Mouse (Mus musculus) bone marrow macrophage, adult 2 months (primary cell): ENCODE results near the gene Matn4. TPM values are rescaled to one million over a fixed set of nuclear protein-coding genes. Genes with fewer than 3 reads are reported as not detected.

Experiments used
- H3K27ac ChIP-seq: 2 replicates; pipeline ENCODE4 v1.5.1; 2012; ENCODE audit warnings: low read depth, low read length; ENCODE audit not compliant: insufficient read depth
- H3K4me1 ChIP-seq: 2 replicates; pipeline ENCODE4 v1.6.1; 2012; ENCODE audit warnings: low read length; ENCODE audit not compliant: control insufficient read depth, insufficient read depth
- H3K4me3 ChIP-seq: 2 replicates; pipeline ENCODE4 v1.5.1; 2012; ENCODE audit warnings: mild to moderate bottlenecking, low read length, moderate library complexity; ENCODE audit not compliant: insufficient read depth
- CTCF ChIP-seq: IDR thresholded peaks from 2 replicates; pipeline ENCODE4 v1.5.1; 2012; ENCODE audit warnings: low read depth, mild to moderate bottlenecking, low read length, moderate library complexity
- POLR2A ChIP-seq: IDR thresholded peaks from 2 replicates; pipeline ENCODE4 v1.6.1; 2012; ENCODE audit warnings: mild to moderate bottlenecking, low read depth, low read length, borderline replicate concordance
- polyA plus RNA-seq: library from polyadenylated mRNA; stranded (reverse); fragments of >200 nt; gene quantifications from 2 replicates; pipeline ENCODE4 v1.2.4, GENCODE M21; 2012; ENCODE audit not compliant: missing spikeins, insufficient read depth, insufficient read length

The Matn4 gene
- not detected in 2 replicates for polyA plus RNA-seq

DNA sequence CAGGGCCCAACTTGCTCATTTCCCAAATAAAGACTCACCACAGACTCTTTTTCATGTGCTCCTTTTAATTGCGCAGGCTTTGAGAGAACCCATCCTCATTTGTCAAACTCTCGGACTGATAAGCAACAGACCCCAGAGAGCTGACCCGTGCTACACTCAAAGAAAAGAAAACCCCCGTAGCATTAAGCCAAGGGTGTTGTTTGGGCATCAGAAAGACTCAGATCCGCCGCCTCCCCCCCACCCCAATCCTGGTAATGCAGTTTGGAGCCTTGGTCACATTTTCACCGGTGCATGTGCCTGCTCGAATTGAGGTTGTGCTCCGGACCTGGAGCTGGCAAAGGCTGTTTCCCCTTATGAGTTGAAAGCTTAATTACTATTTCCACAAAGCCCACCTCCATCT, at the start of gene Matn4:
Matn4 (minus strand) TSS at position 101 of the 400 bp plus-strand sequence.
- no peak within 1 kb of the TSS for H3K27ac ChIP-seq
- no peak within 1 kb of the TSS for H3K4me3 ChIP-seq
- no peaks in the 10 kb centered on the region for H3K4me1 ChIP-seq
- no peak for TF ChIP-seq CTCF
- no peak for TF ChIP-seq POLR2A

GRCm38 (mm10) chr2:164453887-164454500, 49.0 kb upstream of the Matn4 start:
- Histone ChIP-seq H3K4me1 (peaks cover 39% of the 10 kb centered on the region), H3K4me3 (no peak overlapping the region), H3K27ac (no peak overlapping the region)
- no peak for TF ChIP-seq POLR2A
- TF ChIP-seq CTCF: no peak

DNA sequence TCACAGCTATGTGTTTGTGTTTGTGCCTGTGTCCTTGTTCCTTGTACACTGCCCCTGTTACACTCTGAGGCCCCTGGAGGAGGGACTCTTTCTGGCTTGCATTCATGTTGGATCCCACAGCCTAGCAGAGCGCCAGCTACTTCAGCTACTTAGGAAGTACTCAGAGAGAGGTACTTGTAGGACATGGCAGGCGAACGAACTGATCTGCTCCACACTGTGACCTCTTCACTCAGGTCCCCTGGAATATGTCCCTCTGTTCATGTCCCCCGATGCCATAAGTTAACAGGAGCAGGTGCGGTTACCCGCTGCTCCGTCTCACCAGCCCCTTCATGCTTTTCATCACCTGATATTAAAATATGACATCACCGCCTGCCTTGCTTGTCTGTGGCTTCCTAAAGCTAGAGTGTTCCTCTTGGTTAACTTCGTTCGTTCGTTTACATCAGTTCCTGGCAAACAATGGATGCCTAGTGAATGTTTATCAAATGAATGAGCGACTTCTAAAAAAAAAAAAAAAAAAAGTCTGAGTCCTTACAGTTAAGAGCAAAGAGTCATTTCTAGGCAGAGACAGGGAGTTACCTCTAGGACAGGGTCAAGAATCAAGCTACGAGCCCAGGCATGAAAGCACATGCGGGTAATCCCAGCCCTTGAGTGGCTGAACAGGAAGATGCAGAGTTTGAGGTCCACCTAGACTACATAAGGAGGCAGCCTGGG, 48.2 kb upstream of the Matn4 start:
- H3K4me1 ChIP-seq: peaks cover 34% of the 10 kb centered on the region
- no peak overlapping the region for H3K27ac ChIP-seq
- H3K4me3 ChIP-seq: no peak overlapping the region
- no peak for TF ChIP-seq POLR2A
- no peak for TF ChIP-seq CTCF

DNA sequence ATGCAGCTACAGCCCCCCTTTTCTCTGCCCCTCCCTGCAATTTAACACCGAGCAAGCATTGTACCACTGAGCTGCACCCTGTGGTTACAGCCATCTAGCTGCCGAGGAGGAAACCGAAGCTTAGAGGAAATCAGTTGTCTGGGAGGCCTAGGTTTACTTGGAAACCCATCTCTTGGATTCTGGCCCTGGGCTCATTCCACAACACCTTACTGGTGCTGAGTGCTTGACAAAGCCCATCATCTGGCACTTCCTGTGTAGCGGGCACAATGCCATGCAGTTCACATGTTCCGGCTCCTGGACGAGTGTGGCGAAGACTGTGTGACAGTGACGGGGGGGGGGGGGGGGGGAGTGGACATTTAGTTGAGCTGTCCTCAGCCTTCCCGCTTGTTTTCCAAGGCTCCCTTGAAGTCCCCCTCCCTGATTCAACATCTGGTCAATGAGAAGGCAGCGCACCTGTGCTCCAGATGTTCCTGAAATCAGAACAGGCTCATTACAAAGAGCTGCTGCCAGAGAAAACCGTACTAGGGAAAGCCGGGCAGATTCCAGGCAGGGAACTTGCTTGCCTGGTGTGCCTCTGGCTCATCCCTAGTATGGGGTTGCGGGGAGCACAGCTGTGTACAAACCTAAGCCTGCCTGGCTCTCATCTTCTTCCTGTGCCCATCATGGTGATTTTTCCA, 47.2 kb upstream of the Matn4 start:
- Histone ChIP-seq H3K4me3 (no peak overlapping the region), H3K4me1 (peaks cover 28% of the 10 kb centered on the region), H3K27ac (no peak overlapping the region)
- TF ChIP-seq POLR2A (no peak), CTCF (no peak)

- H3K4me1 ChIP-seq: peaks cover 11% of the 10 kb centered on the region
- no peak for TF ChIP-seq CTCF
- TF ChIP-seq POLR2A: no peak
- no peak overlapping the region for H3K4me3 ChIP-seq
- H3K27ac ChIP-seq: no peak overlapping the region
Observed at GRCm38 (mm10) chr2:164449341-164450042, 44.5 kb upstream of the Matn4 start.

DNA sequence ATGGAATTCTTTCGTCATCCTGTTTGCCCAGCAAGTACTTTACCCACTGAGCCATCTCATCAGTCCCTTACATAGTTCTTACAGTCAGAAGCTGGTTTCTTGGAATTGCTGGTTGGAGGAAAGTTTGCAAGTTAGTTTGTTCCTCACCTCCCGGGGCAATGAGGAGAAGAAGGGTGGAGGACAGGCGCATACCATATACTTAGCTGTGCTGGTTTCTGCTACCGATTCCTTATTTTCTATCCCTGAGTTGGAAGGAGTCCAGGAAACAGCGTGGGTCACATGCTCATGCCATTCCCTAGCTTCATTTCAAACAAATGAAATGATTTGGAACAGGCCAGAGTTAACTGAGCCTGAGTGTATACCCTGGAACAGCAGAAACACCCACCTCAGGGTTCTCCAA, 44.0 kb upstream of the Matn4 start:
- H3K4me1 ChIP-seq: peaks cover 9% of the 10 kb centered on the region
- TF ChIP-seq POLR2A: no peak
- TF ChIP-seq CTCF: no peak
- no peak overlapping the region for H3K4me3 ChIP-seq
- H3K27ac ChIP-seq: no peak overlapping the region

GRCm38 (mm10) chr2:164448140-164448539, 43.2 kb upstream of the Matn4 start:
- Histone ChIP-seq H3K4me1 (peaks cover 15% of the 10 kb centered on the region), H3K27ac (no peak overlapping the region), H3K4me3 (no peak overlapping the region)
- TF ChIP-seq CTCF (no peak), POLR2A (no peak)

GRCm38 (mm10) chr2:164446086-164446469, 41.1 kb upstream of the Matn4 start:
- no peak overlapping the region for H3K4me3 ChIP-seq
- peaks cover 15% of the 10 kb centered on the region for H3K4me1 ChIP-seq
- H3K27ac ChIP-seq: no peak overlapping the region
- no peak for TF ChIP-seq CTCF
- no peak for TF ChIP-seq POLR2A

GRCm38 (mm10) chr2:164445399-164446085, 40.6 kb upstream of the Matn4 start:
- Histone ChIP-seq H3K4me3 (no peak overlapping the region), H3K27ac (no peak overlapping the region), H3K4me1 (peaks cover 17% of the 10 kb centered on the region)
- TF ChIP-seq POLR2A (no peak), CTCF (no peak)
